Mouse (Mus musculus): ENCODE data around the gene Clptm1.

Gene Clptm1

GRCm38 (mm10) chr7:19664955-19665841, at the start of gene Clptm1:
Clptm1 (minus strand) TSS chr7:19665033.
- DNase-seq, result peak; percentile 97 to 98

GRCm38 (mm10) chr7:19713598-19713997, 48.8 kb upstream of the Clptm1 start:
- no peak for DNase-seq

- DNase-seq, result no peak
Measured at GRCm38 (mm10) chr7:19713196-19713595, 48.4 kb upstream of the Clptm1 start.

- no peak for DNase-seq
Measured at GRCm38 (mm10) chr7:19712414-19712813, 47.6 kb upstream of the Clptm1 start.

GRCm38 (mm10) chr7:19710650-19711049, 45.8 kb upstream of the Clptm1 start:
- DNase-seq, result no peak

- DNase-seq, result no peak
Measured at GRCm38 (mm10) chr7:19705271-19705670, 40.4 kb upstream of the Clptm1 start.

- DNase-seq, result no peak
Measured at GRCm38 (mm10) chr7:19704475-19704874, 39.6 kb upstream of the Clptm1 start.

GRCm38 (mm10) chr7:19702859-19703555, 38.2 kb upstream of the Clptm1 start:
- no peak for DNase-seq

GRCm38 (mm10) chr7:19701069-19701761, 36.4 kb upstream of the Clptm1 start:
- DNase-seq, result peak; percentile 75 to 82

- no peak for DNase-seq
Measured at GRCm38 (mm10) chr7:19700299-19701068, 35.7 kb upstream of the Clptm1 start.

GRCm38 (mm10) chr7:19699827-19700148, 35.0 kb upstream of the Clptm1 start:
- no peak for DNase-seq

- DNase-seq, result peak; percentile 65 to 70
Measured at GRCm38 (mm10) chr7:19698907-19699826, 34.3 kb upstream of the Clptm1 start, which contains the start of gene Apoe. Apoe (minus strand) TSS chr7:19699188.

GRCm38 (mm10) chr7:19697949-19698906, 33.4 kb upstream of the Clptm1 start:
- no peak for DNase-seq

GRCm38 (mm10) chr7:19696336-19696873, 31.6 kb upstream of the Clptm1 start:
- no peak for DNase-seq

GRCm38 (mm10) chr7:19695881-19696280, 31.0 kb upstream of the Clptm1 start:
- no peak for DNase-seq

GRCm38 (mm10) chr7:19695213-19695594, 30.4 kb upstream of the Clptm1 start:
- no peak for DNase-seq

- DNase-seq, result no peak
Measured at GRCm38 (mm10) chr7:19694336-19695212, 29.7 kb upstream of the Clptm1 start.

GRCm38 (mm10) chr7:19693421-19693820, 28.6 kb upstream of the Clptm1 start:
- peak; percentile 71 to 75 for DNase-seq

Data from lung, adult 18-20 months (tissue).